Mouse (Mus musculus): ENCODE results near the gene Asic4. TPM values are rescaled to one million over a fixed set of nuclear protein-coding genes. Genes with fewer than 3 reads are reported as not detected.

The Asic4 gene
- polyA plus RNA-seq, 1 experiment from 2014 or later, result 0.47 TPM

DNA sequence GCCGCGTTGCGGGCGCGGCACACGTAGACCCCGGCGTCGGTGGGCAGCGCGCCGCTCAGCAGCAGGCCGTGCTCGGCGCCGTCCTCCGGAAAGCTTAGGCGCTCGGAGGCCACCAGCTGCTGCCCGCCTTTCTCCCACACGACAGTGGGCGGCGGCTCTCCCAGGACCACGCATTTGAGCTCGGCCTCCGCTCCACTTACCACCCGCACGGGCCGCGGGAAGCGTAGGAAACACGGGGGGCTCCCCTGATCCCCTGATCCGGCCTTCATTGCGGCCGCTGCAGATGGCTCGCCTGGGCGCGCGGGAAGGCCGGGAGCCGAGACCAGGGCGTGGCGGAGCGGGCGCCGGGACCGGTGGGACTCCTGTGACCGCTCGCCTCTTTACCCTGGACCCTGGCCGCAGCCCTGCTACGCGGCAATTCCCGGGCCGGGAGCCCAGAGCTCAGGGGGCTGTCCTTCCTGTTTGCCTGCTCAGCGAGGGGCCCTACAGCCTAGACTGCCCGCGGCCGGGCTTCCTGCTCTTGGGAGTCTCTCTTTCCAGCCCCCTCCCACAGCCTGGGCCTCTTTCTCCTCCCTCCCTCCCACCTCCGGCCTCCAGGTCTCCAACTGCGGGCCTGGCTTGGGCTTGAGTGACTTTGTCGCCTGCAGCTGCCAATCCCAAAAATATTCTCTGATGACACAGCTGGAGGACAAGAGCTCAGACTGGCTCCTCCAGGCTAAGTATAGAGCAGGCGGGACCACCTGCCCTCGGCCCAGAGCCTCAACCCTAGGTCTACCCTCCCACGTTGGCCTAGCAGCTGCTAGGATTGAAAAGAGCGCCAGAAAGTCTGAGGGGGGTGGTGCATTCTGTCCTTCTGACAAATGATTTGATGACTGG is 56.0 kb downstream of the Asic4 start, which contains the start of gene Obsl1:
Gene Obsl1, minus strand, starts transcription at position 497 of the 876 bp plus-strand sequence.
- Histone ChIP-seq H3K27me3 (replicated peaks; ENCODE audit: control insufficient read depth, insufficient read depth, low read length) (no peaks in the 10 kb centered on the region), H3K4me1 (replicated peaks; ENCODE audit: control insufficient read depth, insufficient read depth, low read length) (peaks cover 33% of the 10 kb centered on the region), H3K27ac (ENCODE audit: low read depth) (peak within 1 kb of the TSS; percentile 99), H3K4me3 (ENCODE audit: low read depth, low read length) (peak within 1 kb of the TSS; percentile 75), H3K9me3 (ENCODE audit: control insufficient read depth, low read length) (no peaks in the 10 kb centered on the region), H3K4me2 (ENCODE audit: low read length) (peak within 1 kb of the TSS; percentile 91), H3K36me3 (ENCODE audit: control insufficient read depth, insufficient read depth, low read length) (peaks cover 35% of the 10 kb centered on the region), H3K9ac (ENCODE audit: low read length) (peak within 1 kb of the TSS; percentile 98)
- DNase-seq (ENCODE audit: low spot score) (peak; percentile 91), ATAC-seq (replicated peaks; ENCODE audit: low FRiP score, low TSS enrichment, low read depth) (peak; percentile 92)
- WGBS, result under 1% methylated on average over 65 of the region's 65 CpGs

DNA sequence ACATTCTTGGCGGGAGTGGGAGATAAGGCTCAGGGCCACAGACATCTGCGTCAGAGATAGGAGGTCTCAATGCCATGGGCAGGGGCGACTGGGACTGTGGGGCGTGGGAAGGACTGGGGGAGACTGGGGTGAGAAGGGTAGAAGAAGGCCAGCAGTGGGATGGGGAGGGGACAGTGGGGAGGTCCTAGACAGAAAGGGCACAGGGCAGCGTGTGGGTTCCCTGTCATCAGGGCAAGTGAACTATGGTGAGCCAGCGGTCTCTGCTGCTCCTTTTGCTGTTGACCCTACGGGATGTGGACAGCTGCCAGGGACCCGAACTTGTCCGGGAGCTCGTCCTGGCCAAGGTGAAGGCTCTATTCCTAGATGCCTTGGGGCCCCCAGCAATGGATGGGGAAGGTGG is 56.8 kb downstream of the Asic4 start, which contains the start of gene Inha:
Gene Inha, plus strand, starts transcription at position 72 of the 400 bp plus-strand sequence.
- H3K27ac ChIP-seq (ENCODE audit: low read depth), result peak within 1 kb of the TSS; percentile 99
- peak within 1 kb of the TSS; percentile 75 for H3K4me3 ChIP-seq (ENCODE audit: low read depth, low read length)
- H3K9ac ChIP-seq (ENCODE audit: low read length), result peak within 1 kb of the TSS; percentile 98
- 0 out of 2 replicates have a peak, but pooled peaks have one; percentile 0 for ATAC-seq (replicated peaks; ENCODE audit: low FRiP score, low TSS enrichment, low read depth)
- H3K4me1 ChIP-seq (replicated peaks; ENCODE audit: control insufficient read depth, insufficient read depth, low read length), result peaks cover 38% of the 10 kb centered on the region
- H3K27me3 ChIP-seq (replicated peaks; ENCODE audit: control insufficient read depth, insufficient read depth, low read length), result no peaks in the 10 kb centered on the region
- H3K4me2 ChIP-seq (ENCODE audit: low read length), result peak within 1 kb of the TSS; percentile 91
- 56% methylated on average over 10 of the region's 10 CpGs for WGBS
- no peak for DNase-seq (ENCODE audit: low spot score)
- peaks cover 27% of the 10 kb centered on the region for H3K36me3 ChIP-seq (ENCODE audit: control insufficient read depth, insufficient read depth, low read length)
- H3K9me3 ChIP-seq (ENCODE audit: control insufficient read depth, low read length), result no peaks in the 10 kb centered on the region

DNA sequence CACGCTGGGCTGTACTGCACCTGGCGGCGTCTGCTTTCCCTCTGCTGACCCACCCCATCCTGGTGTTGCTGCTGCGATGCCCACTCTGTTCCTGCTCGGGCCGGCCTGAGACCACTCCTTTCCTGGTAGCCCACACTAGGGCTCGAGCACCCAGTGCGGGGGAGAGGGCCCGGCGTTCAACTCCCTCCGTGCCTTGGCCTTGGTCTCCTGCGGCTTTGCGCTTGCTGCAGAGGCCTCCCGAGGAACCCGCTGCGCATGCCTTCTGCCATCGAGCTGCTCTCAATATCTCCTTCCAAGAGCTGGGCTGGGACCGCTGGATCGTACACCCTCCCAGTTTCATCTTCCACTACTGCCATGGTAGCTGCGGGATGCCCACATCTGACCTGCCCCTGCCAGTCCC is 59.4 kb downstream of the Asic4 start:
- DNase-seq (ENCODE audit: low spot score) (no peak), ATAC-seq (replicated peaks; ENCODE audit: low FRiP score, low TSS enrichment, low read depth) (no peak)
- Histone ChIP-seq H3K36me3 (ENCODE audit: control insufficient read depth, insufficient read depth, low read length) (peaks cover 1% of the 10 kb centered on the region), H3K4me1 (replicated peaks; ENCODE audit: control insufficient read depth, insufficient read depth, low read length) (peaks cover 25% of the 10 kb centered on the region), H3K4me3 (ENCODE audit: low read depth, low read length) (no peak overlapping the region), H3K27ac (ENCODE audit: low read depth) (no peak overlapping the region), H3K9me3 (ENCODE audit: control insufficient read depth, low read length) (no peaks in the 10 kb centered on the region), H3K4me2 (ENCODE audit: low read length) (no peak overlapping the region), H3K9ac (ENCODE audit: low read length) (no peak overlapping the region), H3K27me3 (replicated peaks; ENCODE audit: control insufficient read depth, insufficient read depth, low read length) (no peaks in the 10 kb centered on the region)
- WGBS, result 65% methylated on average over 20 of the region's 20 CpGs

DNA sequence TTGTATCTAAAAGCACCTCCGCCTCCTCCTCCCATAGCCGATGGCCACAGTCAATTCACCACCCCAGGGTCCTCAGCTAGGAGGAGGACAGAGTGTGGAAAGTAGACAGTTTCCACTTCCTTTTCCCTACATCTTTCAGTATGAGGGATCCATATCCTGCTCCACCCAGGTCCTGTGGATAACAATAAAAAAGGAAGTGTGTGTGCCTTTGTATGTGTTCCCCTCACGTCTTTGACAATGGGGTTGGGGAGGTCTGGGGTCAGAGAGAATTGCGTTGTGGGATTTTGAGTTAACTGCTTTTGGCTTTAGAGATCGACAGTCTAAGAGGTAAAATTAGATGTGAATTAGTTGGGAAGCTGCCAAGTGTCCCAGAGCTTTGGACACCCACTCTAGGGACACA is 59.9 kb downstream of the Asic4 start:
- H3K27ac ChIP-seq (ENCODE audit: low read depth), result no peak overlapping the region
- H3K4me1 ChIP-seq (replicated peaks; ENCODE audit: control insufficient read depth, insufficient read depth, low read length), result peaks cover 22% of the 10 kb centered on the region
- H3K4me2 ChIP-seq (ENCODE audit: low read length), result no peak overlapping the region
- H3K4me3 ChIP-seq (ENCODE audit: low read depth, low read length), result no peak overlapping the region
- DNase-seq (ENCODE audit: low spot score) (no peak), ATAC-seq (replicated peaks; ENCODE audit: low FRiP score, low TSS enrichment, low read depth) (no peak)
- 75% methylated on average over 5 of the region's 5 CpGs for WGBS
- H3K36me3 ChIP-seq (ENCODE audit: control insufficient read depth, insufficient read depth, low read length), result no peaks in the 10 kb centered on the region
- no peaks in the 10 kb centered on the region for H3K9me3 ChIP-seq (ENCODE audit: control insufficient read depth, low read length)
- no peaks in the 10 kb centered on the region for H3K27me3 ChIP-seq (replicated peaks; ENCODE audit: control insufficient read depth, insufficient read depth, low read length)
- no peak overlapping the region for H3K9ac ChIP-seq (ENCODE audit: low read length)

DNA sequence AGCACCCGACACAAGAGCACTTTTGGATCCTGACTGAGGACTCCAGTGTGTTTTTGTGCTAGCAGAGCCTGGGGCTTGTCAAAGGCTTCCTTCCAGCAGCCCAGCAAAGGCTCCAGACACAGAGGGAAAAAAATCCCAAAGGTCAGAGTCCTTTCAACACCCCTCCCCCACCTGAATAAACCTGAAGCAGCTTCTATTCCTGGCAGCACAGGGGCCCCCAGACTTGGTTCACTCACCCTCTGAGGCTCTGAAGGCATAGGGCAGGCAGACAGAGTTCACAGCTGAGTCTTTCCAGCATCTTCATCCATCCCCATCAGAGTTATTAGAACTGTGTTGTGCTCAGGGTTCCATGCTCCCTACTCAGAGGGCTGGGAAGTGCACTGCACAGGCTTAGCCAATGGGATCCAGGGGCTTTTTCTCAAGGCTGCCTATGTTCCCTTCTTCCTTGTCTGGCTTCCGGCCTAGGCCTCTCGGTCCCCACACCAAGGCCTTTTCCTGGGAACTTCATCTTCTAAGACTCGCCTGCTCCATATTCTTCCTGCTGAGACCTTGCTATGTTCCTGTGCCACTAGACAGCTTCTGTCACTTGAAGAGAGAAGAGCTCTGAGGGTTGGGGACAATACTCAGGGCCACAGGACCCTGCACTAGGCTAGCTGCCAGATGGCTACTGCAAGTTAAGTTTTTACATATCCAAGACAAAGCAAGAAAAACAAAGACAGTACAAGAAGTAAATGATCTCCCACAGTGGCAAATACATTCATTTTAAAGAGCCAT is 61.4 kb downstream of the Asic4 start:
- ATAC-seq (replicated peaks; ENCODE audit: low FRiP score, low TSS enrichment, low read depth) (peak; percentile 58), DNase-seq (ENCODE audit: low spot score) (no peak)
- no peak overlapping the region for H3K4me3 ChIP-seq (ENCODE audit: low read depth, low read length)
- 43% methylated on average over 4 of the region's 4 CpGs for WGBS
- H3K9ac ChIP-seq (ENCODE audit: low read length), result no peak overlapping the region
- peaks cover 22% of the 10 kb centered on the region for H3K4me1 ChIP-seq (replicated peaks; ENCODE audit: control insufficient read depth, insufficient read depth, low read length)
- H3K27me3 ChIP-seq (replicated peaks; ENCODE audit: control insufficient read depth, insufficient read depth, low read length), result no peaks in the 10 kb centered on the region
- H3K36me3 ChIP-seq (ENCODE audit: control insufficient read depth, insufficient read depth, low read length), result no peaks in the 10 kb centered on the region
- no peak overlapping the region for H3K4me2 ChIP-seq (ENCODE audit: low read length)
- H3K9me3 ChIP-seq (ENCODE audit: control insufficient read depth, low read length), result no peaks in the 10 kb centered on the region
- H3K27ac ChIP-seq (ENCODE audit: low read depth), result peak overlapping the region; percentile 47

DNA sequence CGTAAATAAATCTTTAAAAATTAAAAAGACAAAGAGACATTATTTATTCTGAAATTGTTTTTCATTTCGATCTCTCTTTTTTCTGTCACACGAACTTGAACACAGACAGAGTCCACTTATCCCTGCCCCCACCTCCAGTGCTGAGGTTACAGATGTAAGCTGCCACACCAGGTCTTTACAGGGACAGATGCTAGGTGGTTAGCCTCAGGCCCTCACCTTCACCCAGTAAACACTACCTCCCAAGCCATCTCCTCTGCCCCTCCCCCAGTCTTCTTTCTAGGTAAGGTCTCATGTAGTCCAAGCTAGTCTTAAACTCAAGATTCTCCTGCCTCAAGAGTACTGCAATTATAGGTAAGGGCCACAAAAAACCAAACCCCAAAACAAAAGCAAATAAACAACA is 62.3 kb downstream of the Asic4 start:
- H3K27ac ChIP-seq (ENCODE audit: low read depth), result no peak overlapping the region
- WGBS, result 85% methylated on average over 3 of the region's 3 CpGs
- no peak for DNase-seq (ENCODE audit: low spot score)
- no peaks in the 10 kb centered on the region for H3K9me3 ChIP-seq (ENCODE audit: control insufficient read depth, low read length)
- no peak overlapping the region for H3K4me3 ChIP-seq (ENCODE audit: low read depth, low read length)
- no peak overlapping the region for H3K4me2 ChIP-seq (ENCODE audit: low read length)
- peaks cover 14% of the 10 kb centered on the region for H3K4me1 ChIP-seq (replicated peaks; ENCODE audit: control insufficient read depth, insufficient read depth, low read length)
- ATAC-seq (replicated peaks; ENCODE audit: low FRiP score, low TSS enrichment, low read depth), result no peak
- no peaks in the 10 kb centered on the region for H3K36me3 ChIP-seq (ENCODE audit: control insufficient read depth, insufficient read depth, low read length)
- no peak overlapping the region for H3K9ac ChIP-seq (ENCODE audit: low read length)
- no peaks in the 10 kb centered on the region for H3K27me3 ChIP-seq (replicated peaks; ENCODE audit: control insufficient read depth, insufficient read depth, low read length)

DNA sequence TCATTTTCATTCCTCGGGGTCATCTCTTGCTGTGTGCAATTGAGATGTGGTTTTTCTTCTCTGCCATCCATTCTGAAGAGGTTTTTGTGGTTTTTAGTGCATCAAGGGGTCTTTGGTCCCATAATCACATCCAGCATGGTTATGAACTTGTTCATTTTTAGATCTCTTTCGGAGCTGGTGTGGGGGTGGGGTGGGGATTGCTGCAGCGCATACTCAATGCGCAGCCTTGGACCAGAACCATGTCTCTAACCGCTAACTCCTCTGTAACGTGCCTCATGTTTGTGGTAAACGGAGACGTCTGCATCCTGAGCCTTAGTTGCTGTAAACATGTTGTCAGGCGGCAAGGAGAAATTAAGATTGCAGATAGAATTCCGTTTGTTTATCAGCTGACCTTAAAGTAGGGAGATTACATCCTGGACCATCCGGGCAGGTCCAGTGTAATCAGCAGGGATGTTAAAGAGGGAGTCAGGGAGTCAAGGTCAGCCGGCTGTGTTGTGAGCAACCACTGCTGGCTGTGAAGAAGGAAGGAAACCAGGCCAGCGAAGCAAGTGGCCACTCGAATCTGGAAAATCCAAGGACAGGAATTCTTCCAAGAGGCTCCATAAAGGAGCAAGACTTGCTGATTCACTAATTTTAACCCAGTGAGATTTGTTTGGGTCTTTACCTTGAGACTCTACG is 66.6 kb downstream of the Asic4 start:
- H3K27me3 ChIP-seq (replicated peaks; ENCODE audit: control insufficient read depth, insufficient read depth, low read length), result no peaks in the 10 kb centered on the region
- H3K4me2 ChIP-seq (ENCODE audit: low read length), result no peak overlapping the region
- H3K4me3 ChIP-seq (ENCODE audit: low read depth, low read length), result no peak overlapping the region
- no peak for DNase-seq (ENCODE audit: low spot score)
- H3K27ac ChIP-seq (ENCODE audit: low read depth), result no peak overlapping the region
- H3K36me3 ChIP-seq (ENCODE audit: control insufficient read depth, insufficient read depth, low read length), result no peaks in the 10 kb centered on the region
- WGBS, result 67% methylated on average over 15 of the region's 15 CpGs
- no peak overlapping the region for H3K9ac ChIP-seq (ENCODE audit: low read length)
- no peak for ATAC-seq (replicated peaks; ENCODE audit: low FRiP score, low TSS enrichment, low read depth)
- H3K4me1 ChIP-seq (replicated peaks; ENCODE audit: control insufficient read depth, insufficient read depth, low read length), result peaks cover 26% of the 10 kb centered on the region
- no peaks in the 10 kb centered on the region for H3K9me3 ChIP-seq (ENCODE audit: control insufficient read depth, low read length)

DNA sequence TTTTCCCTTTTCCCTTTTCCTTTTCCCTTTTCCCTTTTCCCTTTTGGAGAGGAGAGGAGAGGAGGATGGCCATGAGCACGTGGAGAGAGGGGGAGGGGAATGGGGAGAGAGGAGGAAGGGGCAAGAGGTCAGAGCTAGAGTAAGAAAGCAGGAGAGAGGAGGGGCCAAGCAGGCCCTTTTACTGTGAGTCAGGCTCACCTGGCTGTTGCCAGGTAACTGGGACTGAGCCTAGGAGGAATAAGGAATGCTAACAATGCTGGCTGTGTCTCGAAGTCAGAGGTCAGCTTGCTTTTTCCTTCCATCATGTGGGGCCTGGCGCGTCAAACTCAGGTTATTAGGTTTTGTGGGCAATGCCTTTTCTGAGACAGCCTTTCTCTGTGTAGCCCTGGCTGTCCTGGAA is 67.7 kb downstream of the Asic4 start:
- Histone ChIP-seq H3K4me3 (ENCODE audit: low read depth, low read length) (no peak overlapping the region), H3K27ac (ENCODE audit: low read depth) (peak overlapping the region; percentile 75), H3K9ac (ENCODE audit: low read length) (no peak overlapping the region), H3K27me3 (replicated peaks; ENCODE audit: control insufficient read depth, insufficient read depth, low read length) (no peaks in the 10 kb centered on the region), H3K36me3 (ENCODE audit: control insufficient read depth, insufficient read depth, low read length) (no peaks in the 10 kb centered on the region), H3K9me3 (ENCODE audit: control insufficient read depth, low read length) (no peaks in the 10 kb centered on the region), H3K4me1 (replicated peaks; ENCODE audit: control insufficient read depth, insufficient read depth, low read length) (peaks cover 31% of the 10 kb centered on the region), H3K4me2 (ENCODE audit: low read length) (no peak overlapping the region)
- no peak for ATAC-seq (replicated peaks; ENCODE audit: low FRiP score, low TSS enrichment, low read depth)
- 47% methylated on average over 3 of the region's 4 CpGs for WGBS
- no peak for DNase-seq (ENCODE audit: low spot score)
